Mouse (Mus musculus) forebrain, embryonic 15.5 days (tissue): ENCODE measurements around the gene Myof. TPM values are rescaled to one million over a fixed set of nuclear protein-coding genes. Genes with fewer than 3 reads are reported as not detected.

Source experiments
- ATAC-seq: fragments of 200-750 bp; cut with Nextera tagmentation; replicated peaks from 2 replicates; pipeline ENCODE4 v1.8.0; 2017; ENCODE audit warnings: mild to moderate bottlenecking, moderate TSS enrichment, moderate library complexity
- H3K27ac ChIP-seq: fragments of 300-500 bp; sonication (generic); replicated peaks from 2 replicates; pipeline ENCODE4 v1.5.1; 2015; ENCODE audit warnings: mild to moderate bottlenecking, inconsistent platforms
- H3K27me3 ChIP-seq: fragments of 300-500 bp; sonication (generic); 2 replicates; pipeline ENCODE4 v1.6.1; 2015; ENCODE audit warnings: inconsistent platforms
- H3K36me3 ChIP-seq: fragments of 300-500 bp; sonication (generic); 2 replicates; pipeline ENCODE4 v1.6.1; 2015; ENCODE audit warnings: mild to moderate bottlenecking, inconsistent platforms
- H3K4me1 ChIP-seq: fragments of 300-500 bp; sonication (generic); 2 replicates; pipeline ENCODE4 v1.6.1; 2015; ENCODE audit warnings: inconsistent platforms
- H3K4me2 ChIP-seq: fragments of 300-500 bp; sonication (generic); replicated peaks from 2 replicates; pipeline ENCODE4 v1.6.1; 2015; ENCODE audit warnings: mild to moderate bottlenecking, inconsistent platforms
- H3K4me3 ChIP-seq: fragments of 300-500 bp; sonication (generic); 2 replicates; pipeline ENCODE4 v1.5.1; 2015; ENCODE audit warnings: mild to moderate bottlenecking, inconsistent platforms
- H3K9ac ChIP-seq: fragments of 300-500 bp; sonication (generic); replicated peaks from 2 replicates; pipeline ENCODE4 v1.6.1; 2015; ENCODE audit warnings: mild to moderate bottlenecking, inconsistent platforms
- H3K9me3 ChIP-seq: fragments of 300-500 bp; sonication (generic); 2 replicates; pipeline ENCODE4 v1.6.1; 2016; ENCODE audit warnings: inconsistent platforms
- WGBS: fragments of 180-500 bp; shearing (Covaris S2); methylation state at CpG from one replicate; pipeline ENCODE4 v1.1.7; 2015; ENCODE audit warnings: mixed read lengths; 5-methylcytosine and 5-hydroxymethylcytosine counted together
- polyA plus RNA-seq: library from polyadenylated mRNA; unstranded; fragments of >200 nt; fragmentation: Nextera tagmentation; extraction: Ambion mirVana; gene quantifications from 2 replicates; pipeline ENCODE4 v1.2.1, GENCODE M21; 2015

Myof gene
- polyA plus RNA-seq, 1 experiment from 2014 or later: 1.4 TPM

DNA sequence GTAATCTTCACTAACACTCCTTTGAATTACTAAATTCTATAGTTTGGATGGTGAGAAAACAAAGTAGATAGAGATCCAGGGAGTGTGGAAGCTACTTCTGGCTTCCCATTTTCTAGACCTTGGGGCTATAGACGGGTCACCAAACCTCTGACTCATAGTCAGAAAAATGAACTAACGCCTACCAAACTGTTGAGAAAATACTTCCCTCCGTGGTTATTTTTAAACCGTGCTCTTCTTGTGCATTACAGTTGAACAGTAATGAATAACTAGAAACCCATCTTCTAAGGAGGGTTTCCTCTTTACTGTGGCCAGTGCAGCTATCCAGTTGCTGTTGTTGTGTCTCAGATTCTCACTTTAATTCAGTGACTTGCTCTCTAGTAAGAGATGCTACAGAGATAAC, 20.7 kb downstream of the Myof start:
- no peak for ATAC-seq
- no peak overlapping the region for H3K27ac ChIP-seq
- H3K4me3 ChIP-seq: no peak overlapping the region
- no peak overlapping the region for H3K9ac ChIP-seq
- no peaks in the 10 kb centered on the region for H3K36me3 ChIP-seq
- 80% methylated on average over 4 of the region's 4 CpGs for WGBS
- no peaks in the 10 kb centered on the region for H3K27me3 ChIP-seq
- no peaks in the 10 kb centered on the region for H3K9me3 ChIP-seq
- H3K4me1 ChIP-seq: no peaks in the 10 kb centered on the region
- H3K4me2 ChIP-seq: no peak overlapping the region

DNA sequence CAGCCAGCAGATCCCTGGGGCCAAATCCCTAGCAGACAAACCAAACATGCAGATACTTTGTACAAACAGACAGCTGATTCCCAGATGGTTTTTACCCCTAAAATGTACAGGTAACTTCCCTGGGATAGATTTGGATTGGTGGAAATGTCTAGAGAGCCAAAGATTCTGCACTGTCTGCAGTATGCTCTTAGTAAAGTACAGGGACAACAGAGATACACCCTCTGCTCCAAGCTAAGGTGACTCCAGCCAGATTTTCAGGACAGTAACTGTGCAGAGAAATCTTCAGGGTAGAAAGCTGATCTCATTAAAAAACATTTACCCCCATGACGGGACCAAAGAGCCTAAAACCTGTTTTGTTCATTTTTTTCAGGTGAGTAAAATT, 27.5 kb downstream of the Myof start:
- H3K4me2 ChIP-seq: no peak overlapping the region
- H3K4me3 ChIP-seq: no peak overlapping the region
- no peak for ATAC-seq
- peaks cover 10% of the 10 kb centered on the region for H3K4me1 ChIP-seq
- no peak overlapping the region for H3K9ac ChIP-seq
- WGBS: 71% methylated on average over 1 of the region's 1 CpGs
- no peaks in the 10 kb centered on the region for H3K9me3 ChIP-seq
- H3K27ac ChIP-seq: peak overlapping the region; percentile 40; the same call in 1 of the 2 replicates
- no peaks in the 10 kb centered on the region for H3K36me3 ChIP-seq
- H3K27me3 ChIP-seq: no peaks in the 10 kb centered on the region

DNA sequence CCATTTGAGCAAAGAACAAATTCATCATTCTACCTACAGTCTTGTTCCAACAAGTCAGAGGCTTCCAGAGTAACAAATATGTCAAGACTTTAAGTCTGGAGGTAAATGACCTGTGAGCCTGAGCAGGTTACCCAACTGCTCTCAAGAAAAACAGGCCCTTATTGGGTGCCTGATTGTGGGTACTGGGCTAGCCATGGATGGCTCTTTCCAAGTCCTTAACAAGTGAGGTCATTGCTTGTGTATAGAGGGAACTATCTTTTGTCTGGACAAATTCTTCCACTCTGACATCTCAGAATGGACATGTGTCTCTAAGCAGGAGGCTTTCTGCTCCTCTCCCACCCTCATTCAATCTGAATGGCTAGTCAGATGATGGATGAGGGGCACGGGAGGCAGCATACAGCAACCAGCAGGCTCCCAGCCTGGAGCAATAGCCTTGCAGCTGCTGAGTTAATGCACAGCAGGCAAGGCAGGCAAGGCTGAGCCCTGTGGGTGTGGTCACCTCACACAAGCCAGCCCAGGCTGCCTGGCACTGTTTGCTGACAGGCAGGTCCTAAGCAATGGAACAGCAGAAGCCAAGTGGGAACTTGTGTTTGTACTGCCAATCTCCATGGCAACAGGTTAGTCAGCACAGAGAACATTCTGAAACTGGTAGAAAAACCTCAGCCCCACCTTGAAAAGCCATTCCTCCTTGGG, 28.1 kb downstream of the Myof start:
- no peaks in the 10 kb centered on the region for H3K9me3 ChIP-seq
- no peaks in the 10 kb centered on the region for H3K27me3 ChIP-seq
- peak; percentile 91 for ATAC-seq
- H3K36me3 ChIP-seq: no peaks in the 10 kb centered on the region
- H3K4me3 ChIP-seq: no peak overlapping the region
- no peak overlapping the region for H3K9ac ChIP-seq
- 3% methylated on average over 1 of the region's 1 CpGs for WGBS
- peaks cover 10% of the 10 kb centered on the region for H3K4me1 ChIP-seq
- no peak overlapping the region for H3K4me2 ChIP-seq
- peak overlapping the region; percentile 40; the same call in 1 of the 2 replicates for H3K27ac ChIP-seq

DNA sequence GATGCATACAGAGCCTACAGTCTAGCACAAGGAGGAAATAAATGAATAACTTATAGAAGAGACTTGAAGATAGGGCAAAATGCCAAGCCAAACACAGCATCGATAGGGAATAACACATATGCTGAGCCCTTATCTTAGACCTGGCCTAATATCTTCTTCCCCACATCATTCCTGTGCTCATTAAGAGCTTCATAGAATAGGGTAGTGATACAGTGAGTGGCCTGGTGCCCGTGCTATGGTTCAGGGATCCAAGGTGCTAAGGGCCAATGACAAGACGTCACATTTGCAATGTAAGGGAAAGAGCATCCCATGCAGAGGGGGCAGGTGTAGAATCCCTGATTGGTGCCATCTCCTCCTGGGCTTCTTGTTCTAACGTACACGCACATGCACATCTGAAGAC, 28.9 kb downstream of the Myof start:
- Histone ChIP-seq H3K4me1 (peaks cover 10% of the 10 kb centered on the region), H3K27me3 (no peaks in the 10 kb centered on the region), H3K9me3 (no peaks in the 10 kb centered on the region), H3K36me3 (no peaks in the 10 kb centered on the region), H3K9ac (no peak overlapping the region), H3K27ac (no peak overlapping the region), H3K4me2 (no peak overlapping the region), H3K4me3 (no peak overlapping the region)
- 94% methylated on average over 5 of the region's 5 CpGs for WGBS
- no peak for ATAC-seq

DNA sequence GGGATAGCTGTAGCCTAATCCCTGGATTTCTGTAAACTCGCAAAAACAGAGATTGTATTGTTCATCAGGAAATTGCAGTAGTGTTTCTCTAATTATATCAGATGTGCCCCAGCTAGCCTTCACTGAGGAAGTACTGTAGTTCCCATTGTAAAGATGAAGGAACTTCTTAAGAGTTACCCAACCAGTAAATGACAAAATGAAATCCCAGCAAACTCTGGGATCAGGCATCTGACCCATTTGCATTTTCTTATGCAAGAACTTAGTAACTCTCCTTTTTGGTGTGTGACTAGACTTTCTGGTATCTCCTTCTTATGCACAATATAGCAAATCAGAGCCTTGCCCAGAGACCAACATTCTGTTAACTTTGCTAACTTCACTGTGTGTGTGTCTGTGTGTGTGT, 32.0 kb downstream of the Myof start:
- H3K27me3 ChIP-seq: no peaks in the 10 kb centered on the region
- H3K4me1 ChIP-seq: peaks cover 10% of the 10 kb centered on the region
- H3K9me3 ChIP-seq: no peaks in the 10 kb centered on the region
- no peak for ATAC-seq
- H3K9ac ChIP-seq: no peak overlapping the region
- WGBS: 67% methylated on average over 1 of the region's 1 CpGs
- no peaks in the 10 kb centered on the region for H3K36me3 ChIP-seq
- H3K4me2 ChIP-seq: no peak overlapping the region
- H3K27ac ChIP-seq: no peak overlapping the region
- H3K4me3 ChIP-seq: no peak overlapping the region

DNA sequence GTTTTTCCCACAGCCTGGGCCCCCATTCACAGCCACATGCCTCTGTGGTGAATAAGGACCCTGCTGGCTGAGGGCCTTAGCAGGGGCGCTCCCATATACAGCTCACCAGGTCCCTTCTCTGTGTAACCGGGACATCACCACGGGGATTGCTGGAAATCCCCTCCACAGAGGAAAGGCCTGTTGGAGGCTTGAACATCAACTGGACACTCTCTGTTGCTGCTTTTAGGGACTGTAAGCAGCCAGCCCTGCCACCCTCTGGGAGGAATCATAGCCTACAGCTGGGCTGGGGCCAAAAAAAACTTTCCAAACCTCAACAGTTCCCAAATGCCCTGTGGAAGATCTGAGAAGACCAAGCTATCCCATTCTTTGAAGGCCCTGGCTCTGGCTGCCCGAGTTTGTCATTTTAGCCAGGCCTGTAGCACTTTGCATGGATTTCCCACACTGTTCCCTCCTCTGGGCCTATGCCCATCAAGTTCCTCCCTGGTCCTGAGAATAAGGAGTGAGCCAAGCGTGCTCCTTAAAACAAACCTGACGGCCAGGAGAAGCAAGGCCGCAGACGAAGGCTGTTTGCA, 38.5 kb downstream of the Myof start:
- Histone ChIP-seq H3K9ac (no peak overlapping the region), H3K27ac (no peak overlapping the region), H3K9me3 (no peaks in the 10 kb centered on the region), H3K4me3 (no peak overlapping the region), H3K36me3 (no peaks in the 10 kb centered on the region), H3K4me2 (no peak overlapping the region), H3K27me3 (no peaks in the 10 kb centered on the region), H3K4me1 (no peaks in the 10 kb centered on the region)
- 83% methylated on average over 8 of the region's 8 CpGs for WGBS
- no peak for ATAC-seq

DNA sequence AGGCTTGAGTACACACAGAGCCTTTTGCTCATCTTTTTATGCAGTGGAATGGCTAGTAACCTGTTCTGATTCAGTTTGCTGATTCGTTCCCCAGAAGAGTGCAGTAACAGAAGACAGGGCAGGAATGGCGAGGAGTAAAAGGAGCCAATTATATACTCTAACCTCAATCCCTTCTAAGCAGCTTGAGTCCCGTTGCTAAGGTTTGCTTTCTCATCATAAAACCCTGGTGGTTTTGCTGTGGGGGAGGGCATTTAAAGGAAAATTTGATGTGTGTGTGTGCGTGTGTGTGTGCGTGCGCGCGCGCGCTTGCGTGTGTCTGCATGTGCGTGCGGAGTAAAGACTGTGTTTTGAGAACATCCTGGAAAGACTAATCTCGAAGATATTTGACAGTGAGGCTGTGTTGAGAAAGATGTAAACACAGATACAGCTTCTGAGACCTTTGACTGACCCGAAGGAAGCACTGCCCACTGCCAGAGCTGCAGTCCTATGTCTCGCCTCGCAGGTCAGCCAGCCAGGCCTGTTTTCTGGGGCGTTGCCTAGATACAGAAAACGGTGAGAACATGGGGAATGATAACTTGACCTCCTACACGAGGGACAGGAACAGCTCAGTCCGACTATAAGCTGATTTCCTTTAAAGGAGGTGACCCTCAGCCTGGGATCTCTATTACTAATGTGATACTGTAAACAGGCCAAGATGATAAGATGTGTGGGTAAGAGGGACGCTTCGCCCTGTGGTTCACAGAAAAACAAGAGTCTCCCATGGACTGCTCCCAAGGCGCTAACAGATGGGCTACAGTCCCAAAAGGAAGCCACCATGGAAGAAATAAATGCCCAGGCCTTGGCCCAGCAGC, 39.5 kb downstream of the Myof start:
- H3K36me3 ChIP-seq: no peaks in the 10 kb centered on the region
- H3K27ac ChIP-seq: no peak overlapping the region
- no peak overlapping the region for H3K4me2 ChIP-seq
- H3K4me3 ChIP-seq: no peak overlapping the region
- WGBS: 82% methylated on average over 24 of the region's 24 CpGs
- H3K4me1 ChIP-seq: no peaks in the 10 kb centered on the region
- H3K9me3 ChIP-seq: no peaks in the 10 kb centered on the region
- H3K27me3 ChIP-seq: no peaks in the 10 kb centered on the region
- H3K9ac ChIP-seq: no peak overlapping the region
- no peak for ATAC-seq

DNA sequence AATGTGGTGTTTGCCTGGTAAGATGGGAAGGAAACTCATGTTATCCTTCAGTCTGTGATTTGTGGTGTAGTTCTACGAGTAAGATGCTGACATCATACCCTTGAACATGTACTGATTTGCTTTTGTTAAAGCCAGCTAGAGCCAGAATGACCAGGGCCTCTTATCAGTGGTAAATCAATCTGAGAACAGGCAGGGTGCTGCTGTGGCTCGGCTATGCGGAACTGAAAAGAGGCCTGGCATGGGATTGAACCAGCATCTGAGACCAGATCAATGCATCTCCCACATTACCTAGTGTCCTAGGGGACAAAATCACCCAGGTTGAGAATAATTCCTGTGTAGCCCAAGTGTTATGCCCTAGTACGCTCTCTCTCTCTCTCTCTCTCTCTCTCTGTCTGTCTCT, 40.6 kb downstream of the Myof start:
- Histone ChIP-seq H3K27ac (no peak overlapping the region), H3K4me2 (no peak overlapping the region), H3K4me1 (no peaks in the 10 kb centered on the region), H3K27me3 (no peaks in the 10 kb centered on the region), H3K9ac (no peak overlapping the region), H3K4me3 (no peak overlapping the region), H3K9me3 (no peaks in the 10 kb centered on the region), H3K36me3 (no peaks in the 10 kb centered on the region)
- 85% methylated on average over 4 of the region's 4 CpGs for WGBS
- no peak for ATAC-seq

DNA sequence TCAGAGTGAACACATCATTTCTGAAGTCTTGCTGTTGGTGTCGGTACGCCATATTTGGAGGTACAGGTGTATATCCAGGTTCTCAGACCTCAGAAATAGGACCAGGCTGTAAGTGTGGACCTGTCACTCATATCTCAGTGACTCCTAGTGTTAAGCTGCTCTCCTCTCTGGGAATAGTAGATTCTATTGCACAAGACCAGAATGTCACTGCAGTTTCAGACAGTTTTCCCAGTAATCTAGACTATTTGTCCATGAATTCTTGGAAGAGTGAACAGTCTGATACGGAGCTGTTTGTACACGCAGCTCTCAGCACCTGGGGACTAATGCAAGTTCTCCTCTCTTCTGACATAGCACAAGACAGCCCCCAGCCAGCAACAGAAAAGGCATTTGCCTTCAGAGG, 42.4 kb downstream of the Myof start:
- H3K4me1 ChIP-seq: no peaks in the 10 kb centered on the region; the same call in 1 of the 2 replicates
- H3K27me3 ChIP-seq: no peaks in the 10 kb centered on the region
- 95% methylated on average over 4 of the region's 4 CpGs for WGBS
- H3K9ac ChIP-seq: no peak overlapping the region
- no peaks in the 10 kb centered on the region for H3K36me3 ChIP-seq
- no peak overlapping the region for H3K27ac ChIP-seq
- ATAC-seq: no peak
- no peak overlapping the region for H3K4me2 ChIP-seq
- no peak overlapping the region for H3K4me3 ChIP-seq
- no peaks in the 10 kb centered on the region for H3K9me3 ChIP-seq

DNA sequence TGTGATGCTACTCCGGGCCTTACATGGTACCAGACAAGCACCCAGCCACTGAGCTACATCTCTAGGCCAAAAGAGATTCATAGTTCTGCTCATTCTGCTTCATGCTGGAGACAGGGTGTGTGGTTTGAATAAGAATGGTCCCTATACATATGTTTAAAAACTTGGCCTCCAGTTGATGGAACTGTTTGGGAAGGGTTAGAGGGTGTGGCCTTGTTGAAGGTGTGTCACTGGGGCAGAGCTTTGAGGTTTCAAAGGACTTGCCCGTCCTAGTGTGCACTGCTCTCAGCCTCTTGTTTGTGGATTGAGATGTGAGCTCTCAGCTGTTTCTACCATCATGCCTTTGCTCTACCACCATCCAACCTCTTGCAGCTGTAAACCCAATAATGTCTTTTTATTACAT, 43.4 kb downstream of the Myof start:
- Histone ChIP-seq H3K27me3 (no peaks in the 10 kb centered on the region), H3K9me3 (no peaks in the 10 kb centered on the region), H3K4me2 (no peak overlapping the region)

DNA sequence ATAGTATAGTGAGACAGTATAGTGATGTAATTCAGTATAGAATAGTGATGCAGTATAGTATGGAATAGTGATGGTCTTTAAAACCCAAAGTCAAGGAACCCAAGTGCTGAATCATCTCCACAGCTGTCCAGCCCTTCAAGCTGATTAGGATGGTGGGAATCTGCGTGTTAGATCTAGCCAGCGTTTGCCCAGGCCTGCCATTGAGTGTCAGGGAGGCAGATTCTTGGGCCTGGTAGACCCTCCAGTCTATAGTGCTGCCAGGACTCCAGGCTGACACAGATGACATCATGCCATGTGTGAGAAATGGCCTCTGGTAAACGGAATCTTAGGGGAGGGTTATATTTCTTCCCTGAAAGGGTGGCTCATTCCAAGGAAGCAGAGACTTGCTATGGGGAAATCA, 49.1 kb downstream of the Myof start:
- 84% methylated on average over 3 of the region's 3 CpGs for WGBS

More for the DNA sequence above, 43.4 kb downstream of the Myof start:
- 84% methylated on average over 2 of the region's 2 CpGs for WGBS
- Histone ChIP-seq H3K4me3 (no peak overlapping the region), H3K4me1 (no peaks in the 10 kb centered on the region; the same call in 1 of the 2 replicates), H3K27ac (no peak overlapping the region), H3K9ac (no peak overlapping the region), H3K36me3 (no peaks in the 10 kb centered on the region)
- no peak for ATAC-seq

DNA sequence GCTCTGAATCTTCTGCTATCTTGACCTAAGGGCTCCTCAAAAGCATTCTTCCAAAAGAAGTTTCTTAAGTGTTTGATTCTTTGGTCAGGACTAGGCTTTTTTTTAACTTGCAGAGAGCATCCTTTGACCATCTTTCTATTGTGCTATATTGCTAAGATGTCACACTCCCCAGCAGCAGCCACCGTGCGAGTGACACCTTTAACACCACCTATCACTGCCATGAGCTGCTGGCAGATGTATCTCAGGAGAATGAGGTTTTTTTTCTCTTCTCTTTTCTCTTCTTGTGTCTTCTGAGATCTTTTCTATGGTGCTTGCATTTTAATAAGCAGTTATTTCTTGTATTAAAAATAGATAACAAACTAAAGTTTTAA, 51.2 kb downstream of the Myof start:
- H3K36me3 ChIP-seq: no peaks in the 10 kb centered on the region
- H3K9me3 ChIP-seq: no peaks in the 10 kb centered on the region
- H3K4me2 ChIP-seq: peak overlapping the region; percentile 17
- no peak overlapping the region for H3K4me3 ChIP-seq
- no peaks in the 10 kb centered on the region for H3K27me3 ChIP-seq
- peak overlapping the region; percentile 89 for H3K27ac ChIP-seq
- peak; percentile 45 for ATAC-seq
- H3K4me1 ChIP-seq: peaks cover 17% of the 10 kb centered on the region
- WGBS: 39% methylated on average over 2 of the region's 2 CpGs
- H3K9ac ChIP-seq: no peak overlapping the region

More for the DNA sequence above, 49.1 kb downstream of the Myof start:
- ATAC-seq: no peak
- Histone ChIP-seq H3K4me3 (no peak overlapping the region), H3K9me3 (no peaks in the 10 kb centered on the region), H3K36me3 (no peaks in the 10 kb centered on the region), H3K27ac (no peak overlapping the region), H3K4me2 (no peak overlapping the region), H3K4me1 (peaks cover 17% of the 10 kb centered on the region), H3K9ac (no peak overlapping the region), H3K27me3 (no peaks in the 10 kb centered on the region)
